Mouse (Mus musculus): ENCODE measurements around the gene Cep290. TPM values are rescaled to one million over a fixed set of nuclear protein-coding genes. Genes with fewer than 3 reads are reported as not detected.

The Cep290 gene
- polyA plus RNA-seq (2015; fragmentation: Nextera tagmentation; extraction: Ambion mirVana), result 2.7 and 2.8 TPM in 2 replicates

- Histone ChIP-seq H3K27me3 (no peaks in the 10 kb centered on the region), H3K9ac (peak within 1 kb of the TSS; percentile 92), H3K4me1 (replicated peaks) (peaks cover 4% of the 10 kb centered on the region), H3K9me3 (replicated peaks) (no peaks in the 10 kb centered on the region), H3K4me3 (peak within 1 kb of the TSS; percentile 96), H3K27ac (peak within 1 kb of the TSS; percentile 75), H3K36me3 (no peaks in the 10 kb centered on the region), H3K4me2 (peak within 1 kb of the TSS; percentile 76)
- under 1% methylated on average over 63 of the region's 63 CpGs for WGBS
- ATAC-seq (replicated peaks; ENCODE audit: insufficient number of reproducible peaks, insufficient read depth, low FRiP score, low read depth), result peak; percentile 99
These were observed at the start of gene Cep290, which contains the start of gene Tmtc3 for GRCm38 (mm10) chr10:100487097-100487978. Cep290 (plus strand) TSS chr10:100487558. Tmtc3 (minus strand) TSS chr10:100487350.

GRCm38 (mm10) chr10:100449394-100449793 lies 38.0 kb upstream of the Cep290 start:
- H3K4me2 ChIP-seq, result no peak overlapping the region
- H3K4me3 ChIP-seq, result no peak overlapping the region
- no peak overlapping the region for H3K27ac ChIP-seq
- no peaks in the 10 kb centered on the region for H3K4me1 ChIP-seq (replicated peaks)
- H3K9me3 ChIP-seq (replicated peaks), result no peaks in the 10 kb centered on the region
- no peak overlapping the region for H3K9ac ChIP-seq
- peaks cover 17% of the 10 kb centered on the region; the same call in 1 of the 2 replicates for H3K36me3 ChIP-seq
- H3K27me3 ChIP-seq, result no peaks in the 10 kb centered on the region
- ATAC-seq (replicated peaks; ENCODE audit: insufficient number of reproducible peaks, insufficient read depth, low FRiP score, low read depth), result no peak

GRCm38 (mm10) chr10:100460515-100460914 lies 26.8 kb upstream of the Cep290 start:
- Histone ChIP-seq H3K4me2 (no peak overlapping the region), H3K36me3 (peaks cover 18% of the 10 kb centered on the region), H3K27ac (no peak overlapping the region), H3K9ac (no peak overlapping the region), H3K4me1 (replicated peaks) (no peaks in the 10 kb centered on the region), H3K9me3 (replicated peaks) (no peaks in the 10 kb centered on the region), H3K4me3 (no peak overlapping the region), H3K27me3 (no peaks in the 10 kb centered on the region)
- ATAC-seq (replicated peaks; ENCODE audit: insufficient number of reproducible peaks, insufficient read depth, low FRiP score, low read depth), result no peak

DNA sequence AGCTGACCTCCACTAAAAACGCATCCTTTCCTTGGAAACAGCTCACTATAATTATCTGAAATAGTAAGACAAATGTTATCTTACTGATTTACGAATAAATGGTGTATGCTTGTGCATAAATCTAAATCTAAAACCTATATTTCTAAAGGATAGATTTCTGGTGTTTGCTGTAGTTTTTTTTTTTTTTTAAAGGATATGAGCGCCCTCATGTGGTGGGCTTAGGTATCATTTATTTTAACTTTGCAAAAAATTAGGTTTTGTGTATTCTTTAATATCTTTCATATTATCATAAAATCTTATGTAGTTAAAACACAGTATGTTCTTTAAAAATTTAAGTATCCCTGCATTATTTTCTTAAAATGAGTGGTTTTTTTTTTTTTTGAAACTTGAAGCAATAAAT lies 12.3 kb upstream of the Cep290 start:
- no peaks in the 10 kb centered on the region for H3K9me3 ChIP-seq (replicated peaks)
- H3K4me3 ChIP-seq, result no peak overlapping the region
- peaks cover 15% of the 10 kb centered on the region; the same call in 1 of the 2 replicates for H3K36me3 ChIP-seq
- no peak for ATAC-seq (replicated peaks; ENCODE audit: insufficient number of reproducible peaks, insufficient read depth, low FRiP score, low read depth)
- H3K4me1 ChIP-seq (replicated peaks), result no peaks in the 10 kb centered on the region
- no peak overlapping the region for H3K4me2 ChIP-seq
- no peaks in the 10 kb centered on the region for H3K27me3 ChIP-seq
- no peak overlapping the region for H3K27ac ChIP-seq
- 44% methylated on average over 3 of the region's 3 CpGs for WGBS
- no peak overlapping the region for H3K9ac ChIP-seq

GRCm38 (mm10) chr10:100479538-100479937 lies 7.8 kb upstream of the Cep290 start:
- 84% methylated on average over 3 of the region's 3 CpGs for WGBS
- no peak overlapping the region for H3K27ac ChIP-seq
- no peak for ATAC-seq (replicated peaks; ENCODE audit: insufficient number of reproducible peaks, insufficient read depth, low FRiP score, low read depth)

GRCm38 (mm10) chr10:100486701-100487096 lies 659 bp upstream of the Cep290 start:
- H3K9me3 ChIP-seq (replicated peaks), result no peaks in the 10 kb centered on the region
- peak overlapping the region; percentile 96 for H3K4me3 ChIP-seq
- peaks cover 4% of the 10 kb centered on the region for H3K4me1 ChIP-seq (replicated peaks)
- H3K27ac ChIP-seq, result peak overlapping the region; percentile 75
- peak overlapping the region; percentile 76 for H3K4me2 ChIP-seq
- no peaks in the 10 kb centered on the region for H3K27me3 ChIP-seq
- peak overlapping the region; percentile 92 for H3K9ac ChIP-seq
- under 1% methylated on average over 13 of the region's 13 CpGs for WGBS
- peak; percentile 11 for ATAC-seq (replicated peaks; ENCODE audit: insufficient number of reproducible peaks, insufficient read depth, low FRiP score, low read depth)
- H3K36me3 ChIP-seq, result no peaks in the 10 kb centered on the region

More at GRCm38 (mm10) chr10:100479538-100479937, 7.8 kb upstream of the Cep290 start:
- no peak overlapping the region for H3K9ac ChIP-seq
- no peak overlapping the region for H3K4me3 ChIP-seq
- no peaks in the 10 kb centered on the region for H3K9me3 ChIP-seq (replicated peaks)
- H3K4me1 ChIP-seq (replicated peaks), result no peaks in the 10 kb centered on the region
- H3K27me3 ChIP-seq, result no peaks in the 10 kb centered on the region
- peaks cover 8% of the 10 kb centered on the region; the same call in 1 of the 2 replicates for H3K36me3 ChIP-seq
- no peak overlapping the region for H3K4me2 ChIP-seq

- H3K36me3 ChIP-seq, result peaks cover 8% of the 10 kb centered on the region; the same call in 1 of the 2 replicates
- H3K9me3 ChIP-seq (replicated peaks), result no peaks in the 10 kb centered on the region
- 81% methylated on average over 7 of the region's 7 CpGs for WGBS
- H3K4me2 ChIP-seq, result no peak overlapping the region
- no peaks in the 10 kb centered on the region for H3K27me3 ChIP-seq
- peaks cover 4% of the 10 kb centered on the region for H3K4me1 ChIP-seq (replicated peaks)
- H3K9ac ChIP-seq, result no peak overlapping the region
- no peak overlapping the region for H3K27ac ChIP-seq
- H3K4me3 ChIP-seq, result no peak overlapping the region
- no peak for ATAC-seq (replicated peaks; ENCODE audit: insufficient number of reproducible peaks, insufficient read depth, low FRiP score, low read depth)
These were observed 4.6 kb downstream of the Cep290 start for GRCm38 (mm10) chr10:100491916-100492315.

- no peak overlapping the region for H3K27ac ChIP-seq
- H3K27me3 ChIP-seq, result no peaks in the 10 kb centered on the region
- H3K36me3 ChIP-seq, result peaks cover 29% of the 10 kb centered on the region; the same call in 1 of the 2 replicates
- H3K9ac ChIP-seq, result no peak overlapping the region
- no peak overlapping the region for H3K4me3 ChIP-seq
- no peak for ATAC-seq (replicated peaks; ENCODE audit: insufficient number of reproducible peaks, insufficient read depth, low FRiP score, low read depth)
- no peaks in the 10 kb centered on the region for H3K9me3 ChIP-seq (replicated peaks)
- no peak overlapping the region for H3K4me2 ChIP-seq
- no peaks in the 10 kb centered on the region for H3K4me1 ChIP-seq (replicated peaks)
- whole genome bisulfite sequencing, result 57% methylated on average over 3 of the region's 3 CpGs
These were observed 11.0 kb downstream of the Cep290 start for GRCm38 (mm10) chr10:100498309-100498708.

DNA sequence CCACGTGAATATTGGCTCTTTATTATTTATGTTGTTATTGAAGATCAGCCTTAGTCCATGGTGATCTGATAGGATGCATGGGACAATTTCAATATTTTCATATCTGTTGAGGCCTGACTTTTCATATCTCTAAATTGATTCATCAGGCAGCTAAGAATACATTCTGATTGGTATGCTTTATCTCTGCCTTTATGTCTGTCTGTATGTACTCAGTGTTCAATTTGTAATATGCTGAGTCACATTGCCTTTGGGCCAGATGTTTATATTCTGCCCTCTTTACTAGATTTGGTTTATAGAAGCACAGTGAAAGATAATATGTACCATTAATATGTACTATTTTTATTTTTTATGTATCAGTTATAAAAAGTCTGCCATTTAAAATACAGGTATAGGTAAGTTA lies 20.8 kb downstream of the Cep290 start:
- Histone ChIP-seq H3K4me3 (no peak overlapping the region), H3K4me1 (replicated peaks) (no peaks in the 10 kb centered on the region), H3K27ac (no peak overlapping the region), H3K9ac (no peak overlapping the region), H3K9me3 (replicated peaks) (no peaks in the 10 kb centered on the region), H3K4me2 (no peak overlapping the region), H3K27me3 (no peaks in the 10 kb centered on the region), H3K36me3 (no peaks in the 10 kb centered on the region; the same call in 1 of the 2 replicates)
- ATAC-seq (replicated peaks; ENCODE audit: insufficient number of reproducible peaks, insufficient read depth, low FRiP score, low read depth), result no peak
- WGBS, result 92% methylated on average over 1 of the region's 1 CpGs

- H3K9ac ChIP-seq, result no peak overlapping the region
- H3K27me3 ChIP-seq, result no peaks in the 10 kb centered on the region
- no peak for ATAC-seq (replicated peaks; ENCODE audit: insufficient number of reproducible peaks, insufficient read depth, low FRiP score, low read depth)
- no peaks in the 10 kb centered on the region for H3K4me1 ChIP-seq (replicated peaks)
- no peak overlapping the region for H3K27ac ChIP-seq
- H3K36me3 ChIP-seq, result peaks cover 4% of the 10 kb centered on the region; the same call in 1 of the 2 replicates
- H3K4me2 ChIP-seq, result no peak overlapping the region
- H3K9me3 ChIP-seq (replicated peaks), result no peaks in the 10 kb centered on the region
- H3K4me3 ChIP-seq, result no peak overlapping the region
- 79% methylated on average over 4 of the region's 4 CpGs for WGBS
These were observed 34.3 kb downstream of the Cep290 start for GRCm38 (mm10) chr10:100521617-100522016.

- H3K4me2 ChIP-seq, result no peak overlapping the region
- H3K4me3 ChIP-seq, result no peak overlapping the region
- H3K36me3 ChIP-seq, result peaks cover 4% of the 10 kb centered on the region; the same call in 1 of the 2 replicates
- no peaks in the 10 kb centered on the region for H3K9me3 ChIP-seq (replicated peaks)
- H3K27me3 ChIP-seq, result no peaks in the 10 kb centered on the region
- WGBS, result 93% methylated on average over 9 of the region's 9 CpGs
- no peak overlapping the region for H3K9ac ChIP-seq
- no peak overlapping the region for H3K27ac ChIP-seq
- no peaks in the 10 kb centered on the region for H3K4me1 ChIP-seq (replicated peaks)
- ATAC-seq (replicated peaks; ENCODE audit: insufficient number of reproducible peaks, insufficient read depth, low FRiP score, low read depth), result no peak
These were observed 35.0 kb downstream of the Cep290 start for GRCm38 (mm10) chr10:100522330-100522729.

All from heart, embryonic 15.5 days (tissue).